Mouse (Mus musculus): Measurements from ENCODE around the gene Olfr522.

The Olfr522 gene

DNA sequence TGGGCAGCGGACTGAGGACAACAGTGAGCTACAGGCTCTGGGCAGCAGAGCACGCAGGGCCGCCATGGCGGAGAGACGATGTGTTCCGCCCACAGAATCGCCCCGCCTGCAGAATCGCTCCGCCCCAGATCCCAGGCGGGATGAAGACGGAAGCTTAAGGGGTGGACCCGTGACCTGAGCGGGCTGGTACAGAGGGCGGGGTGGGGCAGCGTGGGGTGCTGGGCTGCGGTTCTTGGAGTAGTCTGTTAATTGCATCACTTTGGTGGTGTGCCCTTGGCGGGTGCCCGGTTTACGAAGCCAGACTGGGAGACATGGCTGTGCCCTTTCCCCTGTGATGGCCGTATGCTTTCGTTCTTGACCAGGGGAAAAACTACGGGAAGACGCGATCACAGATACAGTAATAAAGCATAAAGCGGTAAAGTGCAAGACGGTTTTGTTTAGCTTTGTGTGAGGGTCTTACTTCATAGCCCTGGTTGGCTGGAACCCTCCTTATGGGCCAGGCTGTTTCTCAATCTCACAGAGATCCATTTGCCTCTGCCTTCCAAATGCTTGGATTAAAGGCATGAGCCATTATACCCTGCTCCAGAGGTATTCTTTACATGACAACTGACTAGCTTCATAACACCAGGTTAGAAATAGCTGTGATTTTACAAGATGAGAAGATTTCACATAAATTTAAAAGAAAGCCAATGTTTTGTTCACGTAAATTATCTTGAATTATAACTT lies 48.1 kb downstream of the Olfr522 start, which contains the start of gene Echs1:
TSS of gene Echs1 (minus strand) at position 148 of the 726 bp plus-strand sequence.
- DNase-seq (ENCODE audit: low read depth in 2 of 2, low spot score in 2 of 2) = peak; percentile 77 to 84

- no peak for DNase-seq (ENCODE audit: low read depth in 2 of 2, low spot score in 2 of 2)
Measured at GRCm38 (mm10) chr7:140115583-140116328, 48.8 kb downstream of the Olfr522 start, which contains the start of gene Paox. Paox (plus strand) TSS chr7:140115799.

GRCm38 (mm10) chr7:140111943-140112342 lies 52.6 kb downstream of the Olfr522 start:
- no peak for DNase-seq (ENCODE audit: low read depth in 2 of 2, low spot score in 2 of 2)
